Mouse (Mus musculus) urinary bladder, postnatal 36 days (tissue): ENCODE data around the gene Jazf1.

Experiments
- DNase-seq, 2 experiments: peaks; one replicate each; pipeline ENCODE4 v3.0.0; 2022; ENCODE audit warnings: low spot score in 2 of 2, mixed read lengths in 1 of 2

Gene Jazf1

GRCm38 (mm10) chr6:52917471-52917870 lies 151.0 kb downstream of the Jazf1 start:
- no peak for DNase-seq

DNA sequence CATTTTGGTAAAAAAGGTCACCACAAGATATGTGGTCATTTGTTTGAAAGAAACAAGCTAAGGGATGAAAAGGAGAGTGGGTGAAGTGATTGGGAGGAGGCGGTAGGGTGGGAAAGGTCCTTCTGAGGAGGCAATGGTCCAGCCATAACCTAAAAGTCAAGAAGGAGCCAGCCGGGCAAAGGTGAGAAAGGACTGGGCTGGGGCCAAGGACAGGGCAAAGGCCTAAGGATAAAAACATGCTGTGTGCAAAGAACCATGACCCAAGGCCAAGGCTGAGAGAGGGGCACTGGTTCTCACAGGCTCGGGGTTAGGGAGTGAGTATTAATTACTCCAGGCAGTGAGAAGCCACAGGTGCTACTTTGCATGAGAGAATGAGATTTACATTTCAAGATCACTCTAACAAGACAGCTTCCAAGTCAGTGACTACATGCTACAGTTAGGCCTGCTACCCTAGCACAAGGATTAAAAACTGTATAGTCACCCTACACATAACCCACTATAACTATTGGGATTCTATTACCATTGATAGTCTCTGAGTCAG lies 151.5 kb downstream of the Jazf1 start:
- DNase-seq: no peak

DNA sequence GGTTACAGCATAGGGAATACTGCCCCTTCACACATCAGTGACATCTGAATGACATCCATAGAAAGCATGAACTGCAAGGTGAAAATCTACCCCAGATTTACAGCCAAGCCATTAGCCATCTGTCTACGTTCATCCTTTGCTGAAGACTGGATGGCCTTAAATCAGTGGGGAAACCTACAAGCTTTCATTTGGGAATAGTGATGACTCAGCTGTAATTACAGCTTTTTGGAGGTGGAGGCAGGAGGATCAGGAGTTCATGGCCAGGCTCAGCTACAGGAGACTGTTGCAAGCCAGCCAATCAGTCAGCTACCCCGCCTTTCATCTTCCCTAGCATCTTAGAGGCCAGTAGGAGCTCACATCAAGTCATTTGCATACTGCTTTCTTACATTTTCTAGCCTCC lies 153.5 kb downstream of the Jazf1 start:
- DNase-seq: no peak

DNA sequence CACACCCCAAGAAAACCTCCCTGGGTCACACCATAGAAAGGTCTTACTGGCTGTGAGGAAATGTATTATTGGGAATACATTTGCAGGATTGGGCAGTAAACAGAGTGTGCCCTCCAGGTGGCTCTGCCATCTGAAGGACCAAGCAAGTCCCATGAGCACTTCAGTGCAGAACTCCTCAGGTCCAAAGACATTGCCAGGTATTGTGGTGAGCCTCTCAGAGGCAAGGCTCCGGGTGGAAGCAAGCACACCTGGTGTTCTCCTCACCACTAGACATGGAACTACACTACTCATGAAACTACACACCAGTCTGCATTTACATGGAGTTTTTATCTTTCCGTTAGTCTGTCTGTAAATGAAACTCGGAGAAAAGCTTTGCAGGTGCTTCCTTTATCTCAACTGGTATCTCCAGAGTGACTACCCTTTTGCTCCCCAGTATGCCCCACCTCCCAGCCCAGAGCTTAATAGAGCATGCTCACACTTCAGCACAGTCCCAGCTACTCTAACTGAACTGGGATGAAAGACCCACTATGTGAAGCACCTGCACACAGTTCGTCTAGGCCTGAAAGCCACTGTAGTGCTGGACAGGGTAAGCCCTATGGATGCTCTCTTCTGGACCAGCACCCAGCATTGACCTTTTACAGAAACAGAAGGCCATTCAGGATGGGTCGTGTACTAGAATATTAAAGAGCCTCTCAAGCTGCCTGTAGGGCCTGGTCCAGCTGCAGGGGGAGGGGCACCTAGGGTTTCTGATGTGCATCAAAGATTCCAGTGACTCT lies 156.1 kb downstream of the Jazf1 start:
- DNase-seq: no peak

- DNase-seq: peak in 1 of 2 experiments; percentile 30
Observed at GRCm38 (mm10) chr6:52906801-52907200, 161.6 kb downstream of the Jazf1 start.

DNA sequence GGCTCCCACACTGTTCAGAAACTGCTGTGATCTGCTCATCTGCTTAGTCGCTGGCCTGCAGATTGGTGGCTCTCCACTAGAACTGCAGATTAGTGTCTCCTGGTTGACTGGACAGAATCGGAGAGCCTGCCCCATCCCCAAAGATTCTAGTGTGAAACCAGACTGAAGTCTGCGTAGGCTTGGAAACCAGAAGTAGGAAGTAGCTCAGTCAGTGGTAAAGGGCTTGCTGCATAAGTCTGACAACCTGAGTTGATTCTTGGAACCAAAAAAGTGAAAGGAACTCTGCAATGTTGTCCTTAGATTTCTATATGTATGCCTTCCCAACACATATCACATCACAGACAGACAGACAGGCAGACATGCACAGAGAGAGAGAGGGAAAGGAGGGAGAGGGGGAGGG lies 163.3 kb downstream of the Jazf1 start:
- DNase-seq: no peak

DNA sequence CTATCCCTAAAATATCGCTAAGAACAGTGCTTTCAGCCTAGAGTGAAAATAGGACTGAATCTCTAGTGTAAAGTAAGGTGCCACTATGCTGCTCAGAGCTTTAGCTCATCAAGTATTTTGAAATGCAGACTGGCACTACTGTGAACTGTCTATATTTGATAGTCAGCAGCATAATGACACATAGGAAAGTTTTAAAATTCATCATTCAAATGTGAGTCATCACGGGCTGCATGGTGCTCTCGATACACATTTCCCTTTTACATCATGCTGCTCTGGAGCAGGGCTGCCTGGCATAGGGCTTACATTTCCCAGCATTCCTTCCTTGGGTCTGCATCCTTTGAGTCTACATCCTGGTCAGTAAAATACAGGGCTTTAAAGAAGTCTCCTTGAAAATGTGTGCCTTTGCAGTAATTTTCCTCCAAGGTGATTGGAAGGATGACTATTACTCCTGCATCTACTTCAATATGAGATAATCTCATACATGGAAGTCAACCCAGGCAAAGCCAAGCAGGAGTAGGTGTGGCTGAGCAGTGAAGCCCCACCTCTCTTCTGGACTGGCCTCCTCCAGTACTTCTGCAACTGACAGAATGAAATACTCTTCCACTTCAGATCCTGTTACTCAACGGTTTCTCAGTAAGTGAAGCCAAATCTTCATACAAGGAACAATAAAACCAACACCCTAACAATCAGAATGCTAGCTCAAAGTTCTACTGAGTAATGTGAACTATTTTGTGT lies 165.0 kb downstream of the Jazf1 start:
- no peak for DNase-seq

- no peak for DNase-seq
Observed at GRCm38 (mm10) chr6:52899574-52900245, 168.7 kb downstream of the Jazf1 start.

GRCm38 (mm10) chr6:52895075-52895474 lies 173.4 kb downstream of the Jazf1 start:
- DNase-seq: no peak

DNA sequence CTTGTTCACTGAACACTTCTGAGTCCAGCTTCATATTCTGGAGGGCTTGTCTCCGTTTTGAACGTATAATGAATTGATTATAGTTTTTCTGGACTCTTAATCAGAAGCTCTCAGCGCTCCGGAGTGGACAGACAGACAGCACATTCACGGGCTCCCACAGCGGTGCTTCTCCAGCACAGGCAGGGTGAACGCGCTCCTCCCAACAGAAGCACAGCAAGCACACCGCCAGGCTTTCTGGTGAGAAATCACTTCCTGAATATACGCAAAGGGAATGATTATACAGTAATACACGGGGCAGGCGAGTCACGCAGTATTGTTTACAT lies 174.0 kb downstream of the Jazf1 start:
- DNase-seq: no peak

DNA sequence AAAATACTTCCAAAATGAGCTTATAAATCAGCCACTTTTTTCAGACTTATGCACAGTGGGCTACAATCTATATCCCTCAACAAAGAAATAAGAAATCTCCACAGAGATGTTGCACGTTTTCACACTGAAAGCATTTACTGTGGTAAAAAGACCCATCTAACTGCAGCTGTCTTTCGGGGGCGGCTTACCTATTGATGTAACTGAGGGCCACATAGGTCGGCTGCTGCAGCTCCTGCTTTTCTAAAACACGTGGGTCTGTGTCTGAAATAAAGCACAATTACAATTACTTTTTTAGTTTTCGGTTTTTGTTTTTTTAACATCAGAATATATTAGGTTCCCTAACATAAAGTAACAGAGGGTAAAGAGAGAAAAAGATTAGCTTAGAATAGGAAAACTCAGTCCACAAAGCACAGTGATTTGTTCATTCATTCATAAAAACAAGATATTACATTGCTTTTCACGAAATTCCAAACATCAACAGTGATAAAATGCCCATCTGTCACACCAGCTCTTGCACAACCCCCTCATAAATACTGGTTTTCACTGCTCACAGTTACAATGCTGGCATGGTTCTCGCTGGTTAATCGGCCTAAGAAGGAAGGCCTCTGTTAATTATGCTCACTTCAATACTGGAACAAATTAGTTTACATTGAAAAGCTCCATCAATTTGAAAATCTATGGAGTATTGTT lies 174.5 kb downstream of the Jazf1 start:
- DNase-seq: no peak

DNA sequence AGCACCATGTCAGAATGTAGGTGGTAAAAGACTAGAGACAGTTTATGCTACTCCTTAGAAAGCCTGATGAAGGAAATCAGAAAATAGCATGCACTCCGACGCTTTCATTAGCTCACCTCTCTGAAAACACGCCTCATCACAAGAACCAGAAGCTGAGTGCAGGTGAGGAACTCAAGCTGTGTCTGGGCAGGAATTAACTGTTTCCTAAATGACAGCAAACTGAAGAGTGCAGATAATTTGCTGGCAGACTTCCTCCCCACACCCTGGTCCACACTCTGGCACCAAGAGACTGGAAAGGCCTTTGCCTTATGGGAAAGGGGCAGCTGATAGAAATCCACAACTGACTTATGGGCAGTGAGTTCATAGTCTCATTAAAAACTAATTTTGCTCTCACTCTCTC lies 175.5 kb downstream of the Jazf1 start:
- no peak for DNase-seq

DNA sequence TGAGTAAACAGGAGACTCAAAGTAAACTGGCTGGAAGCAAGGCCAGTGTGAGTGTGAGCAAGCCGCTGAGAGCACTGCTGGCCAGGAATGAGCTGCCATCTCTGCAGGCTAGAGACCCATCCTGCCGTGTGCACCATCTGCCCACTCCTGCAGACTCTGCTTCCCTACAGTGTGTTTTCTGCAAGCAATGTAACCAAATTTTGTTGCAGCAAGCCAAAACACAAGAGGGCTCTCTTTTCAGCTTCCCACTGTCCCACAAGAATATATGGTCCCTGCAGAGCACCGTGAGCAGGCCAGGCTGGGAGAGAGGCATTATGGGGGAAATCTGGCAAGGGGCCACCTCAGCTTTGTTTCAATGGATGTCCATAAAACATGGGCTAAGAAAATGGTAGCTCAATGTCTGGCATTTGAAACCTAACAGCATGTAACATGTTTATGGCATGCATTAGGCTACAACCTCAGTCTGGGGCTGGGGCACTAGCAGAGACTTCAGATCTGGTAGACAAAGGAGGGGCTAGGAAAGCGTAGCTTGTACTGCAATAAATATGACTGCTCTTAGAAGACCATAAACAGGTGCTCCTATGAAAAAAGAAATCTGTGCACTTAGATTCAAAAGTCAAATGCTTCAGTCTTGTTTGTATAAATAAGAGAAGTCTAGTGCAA lies 180.8 kb downstream of the Jazf1 start:
- no peak for DNase-seq

DNA sequence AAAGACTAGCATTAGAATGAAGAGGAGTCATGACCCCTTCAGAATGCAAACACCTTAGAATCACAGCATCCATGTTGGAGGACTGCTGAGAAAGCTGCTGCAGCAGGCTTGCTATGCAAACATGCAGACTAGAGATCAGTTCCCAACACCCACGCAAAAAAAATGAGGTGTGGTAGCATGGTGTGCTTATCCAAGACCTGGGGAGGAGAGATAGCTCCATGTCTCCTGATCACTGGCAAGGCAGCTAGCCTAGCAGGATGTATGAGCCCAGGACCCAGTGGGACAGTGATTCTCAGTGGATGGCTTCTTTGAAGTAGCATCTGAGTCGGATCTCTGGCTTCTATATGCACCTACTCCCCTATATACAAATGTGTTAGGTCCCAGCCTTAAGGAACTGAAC lies 184.7 kb downstream of the Jazf1 start:
- DNase-seq: no peak

- no peak for DNase-seq
Observed at GRCm38 (mm10) chr6:52877176-52877575, 191.3 kb downstream of the Jazf1 start.

DNA sequence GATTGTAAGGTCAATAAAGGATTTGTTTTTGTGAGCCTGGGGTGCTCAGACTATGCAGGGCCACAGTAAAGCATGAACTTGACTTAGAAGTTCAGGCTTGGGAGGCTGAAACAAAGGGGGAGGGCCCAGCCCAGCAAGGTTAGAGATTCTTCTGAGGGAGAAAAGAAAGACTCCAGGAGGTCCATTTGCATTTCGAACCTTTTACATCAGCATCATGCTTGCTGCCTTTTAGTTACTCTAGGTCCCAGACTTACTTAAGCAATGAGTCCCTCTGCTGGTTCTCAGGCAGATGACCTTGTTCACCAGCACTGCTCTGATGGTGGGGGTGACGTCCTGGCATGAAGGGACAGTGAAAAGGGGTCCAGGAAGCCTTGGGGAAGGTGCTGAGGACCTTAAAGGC lies 197.1 kb downstream of the Jazf1 start:
- DNase-seq: no peak

- no peak for DNase-seq
Observed at GRCm38 (mm10) chr6:52869252-52869651, 199.2 kb downstream of the Jazf1 start.

DNA sequence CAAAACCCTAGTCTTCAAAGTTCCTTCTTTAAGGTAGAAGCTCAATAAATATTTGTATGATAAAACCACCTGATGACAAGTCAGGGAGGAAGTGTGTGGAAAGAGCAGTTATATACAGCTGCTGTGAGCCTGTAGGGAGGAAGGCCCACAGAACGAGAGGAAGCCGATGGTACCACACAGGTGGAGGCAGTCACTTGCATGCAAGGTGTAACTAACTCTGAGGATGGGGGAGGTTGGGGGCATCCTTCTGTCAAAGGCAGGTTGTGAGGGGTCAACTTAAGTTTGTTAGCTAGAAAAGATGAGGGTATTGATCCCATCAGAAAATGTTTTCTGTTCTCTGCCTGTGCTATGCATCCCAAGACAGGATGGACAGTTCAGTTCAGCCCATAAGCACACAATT lies 200.1 kb downstream of the Jazf1 start:
- DNase-seq: no peak

DNA sequence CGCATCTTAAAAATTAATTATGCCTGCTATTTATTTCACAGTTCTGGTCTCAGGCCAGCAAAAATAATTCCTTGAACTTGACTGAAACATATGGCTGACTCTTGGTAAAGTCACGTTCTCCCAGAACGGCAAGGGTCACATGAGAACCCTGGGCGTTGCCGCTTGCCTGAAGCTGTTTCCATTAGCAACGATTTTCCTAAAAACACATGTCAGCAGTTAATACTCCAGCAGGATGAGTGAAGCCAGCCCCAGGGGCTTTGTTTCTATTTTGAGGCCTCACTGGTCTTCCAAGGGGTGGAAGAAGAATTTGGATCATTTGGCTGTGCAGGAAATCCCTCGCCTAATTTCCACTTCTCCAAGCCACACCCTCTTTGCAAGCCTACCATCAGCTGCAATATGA lies 206.5 kb downstream of the Jazf1 start:
- DNase-seq: peak in 1 of 2 experiments; percentile 31

- peak in 1 of 2 experiments; percentile 36 for DNase-seq
Observed at GRCm38 (mm10) chr6:52861186-52861820, 207.1 kb downstream of the Jazf1 start.

GRCm38 (mm10) chr6:52860713-52861112 lies 207.7 kb downstream of the Jazf1 start:
- no peak for DNase-seq
